Mouse (Mus musculus): Measurements from ENCODE around the gene S100a8. TPM values are rescaled to one million over a fixed set of nuclear protein-coding genes. Genes with fewer than 3 reads are reported as not detected.

The S100a8 gene
- polyA plus RNA-seq, 1 experiment from 2014 or later, result 1.2 TPM

GRCm38 (mm10) chr3:90644220-90644619 is 24.6 kb upstream of the S100a8 start:
- 47% methylated on average over 3 of the region's 3 CpGs for WGBS

GRCm38 (mm10) chr3:90647291-90647690 is 21.5 kb upstream of the S100a8 start:
- no peaks in the 10 kb centered on the region for H3K9me3 ChIP-seq (replicated peaks)
- H3K4me3 ChIP-seq, result no peak overlapping the region
- DNase-seq (ENCODE audit: low spot score), result no peak
- 89% methylated on average over 1 of the region's 1 CpGs for WGBS
- H3K27ac ChIP-seq, result no peak overlapping the region
- H3K36me3 ChIP-seq, result no peaks in the 10 kb centered on the region
- no peaks in the 10 kb centered on the region for H3K27me3 ChIP-seq (ENCODE audit: low read depth, poor library complexity, severe bottlenecking)
- H3K4me1 ChIP-seq, result no peaks in the 10 kb centered on the region

More at GRCm38 (mm10) chr3:90644220-90644619, 24.6 kb upstream of the S100a8 start:
- Histone ChIP-seq H3K36me3 (no peaks in the 10 kb centered on the region), H3K27me3 (ENCODE audit: low read depth, poor library complexity, severe bottlenecking) (no peaks in the 10 kb centered on the region), H3K9me3 (replicated peaks) (no peaks in the 10 kb centered on the region), H3K4me1 (no peaks in the 10 kb centered on the region), H3K27ac (no peak overlapping the region), H3K4me3 (no peak overlapping the region)
- DNase-seq (ENCODE audit: low spot score), result peak; percentile 46

GRCm38 (mm10) chr3:90648981-90649380 is 19.8 kb upstream of the S100a8 start:
- no peak for DNase-seq (ENCODE audit: low spot score)
- H3K27ac ChIP-seq, result no peak overlapping the region

GRCm38 (mm10) chr3:90649832-90650231 is 18.9 kb upstream of the S100a8 start:
- Histone ChIP-seq H3K27ac (no peak overlapping the region), H3K9me3 (replicated peaks) (no peaks in the 10 kb centered on the region), H3K4me1 (no peaks in the 10 kb centered on the region), H3K36me3 (no peaks in the 10 kb centered on the region), H3K4me3 (no peak overlapping the region), H3K27me3 (ENCODE audit: low read depth, poor library complexity, severe bottlenecking) (0 out of 2 replicates have a peak, but pooled peaks cover 4% of the 10 kb centered on the region)
- DNase-seq (ENCODE audit: low spot score), result no peak
- WGBS, result 95% methylated on average over 2 of the region's 2 CpGs

More at GRCm38 (mm10) chr3:90648981-90649380, 19.8 kb upstream of the S100a8 start:
- Histone ChIP-seq H3K9me3 (replicated peaks) (no peaks in the 10 kb centered on the region), H3K4me1 (no peaks in the 10 kb centered on the region), H3K27me3 (ENCODE audit: low read depth, poor library complexity, severe bottlenecking) (0 out of 2 replicates have a peak, but pooled peaks cover under 1% of the 10 kb centered on the region), H3K36me3 (no peaks in the 10 kb centered on the region), H3K4me3 (no peak overlapping the region)

GRCm38 (mm10) chr3:90652878-90653508 is 15.8 kb upstream of the S100a8 start:
- Histone ChIP-seq H3K4me1 (no peaks in the 10 kb centered on the region), H3K27me3 (ENCODE audit: low read depth, poor library complexity, severe bottlenecking) (0 out of 2 replicates have a peak, but pooled peaks cover 4% of the 10 kb centered on the region), H3K27ac (no peak overlapping the region), H3K36me3 (no peaks in the 10 kb centered on the region), H3K4me3 (no peak overlapping the region), H3K9me3 (replicated peaks) (no peaks in the 10 kb centered on the region)
- 35% methylated on average over 5 of the region's 5 CpGs for WGBS
- DNase-seq (ENCODE audit: low spot score), result peak; percentile 77

- Histone ChIP-seq H3K4me1 (no peaks in the 10 kb centered on the region), H3K4me3 (no peak within 1 kb of the TSS), H3K9me3 (replicated peaks) (no peaks in the 10 kb centered on the region), H3K27me3 (ENCODE audit: low read depth, poor library complexity, severe bottlenecking) (0 out of 2 replicates have a peak, but pooled peaks cover 4% of the 10 kb centered on the region), H3K27ac (no peak within 1 kb of the TSS), H3K36me3 (no peaks in the 10 kb centered on the region)
- DNase-seq (ENCODE audit: low spot score), result no peak
Measured at GRCm38 (mm10) chr3:90653717-90654116, 15.1 kb upstream of the S100a8 start, which contains the start of gene S100a7a. Gene S100a7a (plus strand): TSS chr3:90654017.

- H3K4me1 ChIP-seq, result no peaks in the 10 kb centered on the region
- H3K36me3 ChIP-seq, result no peaks in the 10 kb centered on the region
- H3K27me3 ChIP-seq (ENCODE audit: low read depth, poor library complexity, severe bottlenecking), result 0 out of 2 replicates have a peak, but pooled peaks cover 4% of the 10 kb centered on the region
- H3K4me3 ChIP-seq, result no peak overlapping the region
- H3K27ac ChIP-seq, result no peak overlapping the region
- WGBS, result 78% methylated on average over 4 of the region's 4 CpGs
- no peak for DNase-seq (ENCODE audit: low spot score)
- H3K9me3 ChIP-seq (replicated peaks), result no peaks in the 10 kb centered on the region
Measured at GRCm38 (mm10) chr3:90657405-90657804, 11.4 kb upstream of the S100a8 start.

- Histone ChIP-seq H3K4me3 (no peak overlapping the region), H3K9me3 (replicated peaks) (no peaks in the 10 kb centered on the region), H3K4me1 (no peaks in the 10 kb centered on the region), H3K27me3 (ENCODE audit: low read depth, poor library complexity, severe bottlenecking) (no peaks in the 10 kb centered on the region), H3K27ac (no peak overlapping the region), H3K36me3 (no peaks in the 10 kb centered on the region)
- DNase-seq (ENCODE audit: low spot score), result no peak
Measured at GRCm38 (mm10) chr3:90659364-90660044, 9.3 kb upstream of the S100a8 start.

- no peak overlapping the region for H3K4me3 ChIP-seq
- H3K9me3 ChIP-seq (replicated peaks), result no peaks in the 10 kb centered on the region
- no peaks in the 10 kb centered on the region for H3K4me1 ChIP-seq
- no peaks in the 10 kb centered on the region for H3K27me3 ChIP-seq (ENCODE audit: low read depth, poor library complexity, severe bottlenecking)
- WGBS, result 79% methylated on average over 2 of the region's 2 CpGs
- no peaks in the 10 kb centered on the region for H3K36me3 ChIP-seq
- DNase-seq (ENCODE audit: low spot score), result no peak
- H3K27ac ChIP-seq, result no peak overlapping the region
Measured at GRCm38 (mm10) chr3:90664219-90664618, 4.6 kb upstream of the S100a8 start.

- Histone ChIP-seq H3K27ac (no peak overlapping the region), H3K36me3 (no peaks in the 10 kb centered on the region), H3K4me1 (no peaks in the 10 kb centered on the region), H3K27me3 (ENCODE audit: low read depth, poor library complexity, severe bottlenecking) (no peaks in the 10 kb centered on the region), H3K4me3 (no peak overlapping the region), H3K9me3 (replicated peaks) (no peaks in the 10 kb centered on the region)
- WGBS, result 82% methylated on average over 3 of the region's 3 CpGs
- no peak for DNase-seq (ENCODE audit: low spot score)
Measured at GRCm38 (mm10) chr3:90678656-90679055, 9.9 kb downstream of the S100a8 start.

GRCm38 (mm10) chr3:90683929-90684328 is 15.2 kb downstream of the S100a8 start:
- no peak for DNase-seq (ENCODE audit: low spot score)
- Histone ChIP-seq H3K4me1 (no peaks in the 10 kb centered on the region), H3K4me3 (no peak overlapping the region), H3K27me3 (ENCODE audit: low read depth, poor library complexity, severe bottlenecking) (no peaks in the 10 kb centered on the region), H3K27ac (no peak overlapping the region), H3K9me3 (replicated peaks) (no peaks in the 10 kb centered on the region), H3K36me3 (no peaks in the 10 kb centered on the region)
- WGBS, result 92% methylated on average over 3 of the region's 3 CpGs

GRCm38 (mm10) chr3:90686835-90687234 is 18.1 kb downstream of the S100a8 start:
- 88% methylated on average over 2 of the region's 2 CpGs for WGBS
- Histone ChIP-seq H3K9me3 (replicated peaks) (no peaks in the 10 kb centered on the region), H3K27ac (no peak overlapping the region), H3K4me3 (no peak overlapping the region), H3K36me3 (no peaks in the 10 kb centered on the region), H3K4me1 (no peaks in the 10 kb centered on the region), H3K27me3 (ENCODE audit: low read depth, poor library complexity, severe bottlenecking) (no peaks in the 10 kb centered on the region)
- no peak for DNase-seq (ENCODE audit: low spot score)

- Histone ChIP-seq H3K27me3 (ENCODE audit: low read depth, poor library complexity, severe bottlenecking) (no peaks in the 10 kb centered on the region), H3K9me3 (replicated peaks) (no peaks in the 10 kb centered on the region), H3K4me3 (no peak overlapping the region), H3K27ac (no peak overlapping the region), H3K36me3 (no peaks in the 10 kb centered on the region), H3K4me1 (no peaks in the 10 kb centered on the region)
- no peak for DNase-seq (ENCODE audit: low spot score)
- 89% methylated on average over 2 of the region's 2 CpGs for whole genome bisulfite sequencing
Measured at GRCm38 (mm10) chr3:90693496-90693895, 24.7 kb downstream of the S100a8 start.
